Mouse (Mus musculus) MEL (cell line): ENCODE data around the gene Vstm4.

Experiments used
- CTCF ChIP-seq, 3 experiments: IDR thresholded peaks in 2 of 3; conservative IDR thresholded peaks in 1 of 3; 2 replicates each; pipeline ENCODE4 v1.5.1; 2011 to 2012; ENCODE audit warnings: low read length in 3 of 3, low read depth in 2 of 3, mild to moderate bottlenecking in 2 of 3, improper control_type of control experiment in 1 of 3, inconsistent platforms in 1 of 3, mixed read lengths in 1 of 3, moderate library complexity in 1 of 3; ENCODE audit not compliant: control insufficient read depth in 1 of 3, insufficient read depth in 1 of 3, poor library complexity in 1 of 3, severe bottlenecking in 1 of 3
- MAFK ChIP-seq: IDR thresholded peaks from 2 replicates; pipeline ENCODE4 v1.6.1; 2011; ENCODE audit warnings: low read depth, mild to moderate bottlenecking, low read length, improper control_type of control experiment, borderline replicate concordance

DNA sequence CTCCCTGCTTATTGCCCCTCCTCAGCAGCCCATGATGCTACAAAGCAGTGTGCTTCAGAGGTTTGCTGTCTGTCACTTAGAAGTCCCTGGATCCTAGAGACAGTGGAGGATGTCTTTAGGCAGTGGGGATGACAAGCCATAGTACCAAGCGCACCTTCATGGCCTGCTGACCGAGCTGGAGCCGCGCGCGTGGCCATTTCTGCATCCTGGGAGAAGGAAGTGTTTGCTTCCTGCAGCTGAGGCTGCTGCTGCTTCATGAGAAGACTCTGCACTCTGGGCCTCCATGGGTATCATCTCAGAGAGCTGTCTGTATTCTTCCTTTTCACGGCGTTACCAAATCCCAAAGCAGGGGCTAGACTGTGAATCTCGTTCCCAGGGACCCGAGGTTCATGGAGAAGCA is 1.8 kb downstream of the Vstm4 start:
- no peak for TF ChIP-seq CTCF (IDR thresholded peaks at IDR 0.05 in 2 of 3, conservative IDR thresholded peaks at IDR 0.05 in 1 of 3; ENCODE audit: control insufficient read depth in 1 of 3, insufficient read depth in 1 of 3, low read depth in 2 of 3, low read length in 3 of 3, poor library complexity in 1 of 3, severe bottlenecking in 1 of 3)
- TF ChIP-seq MAFK, result no peak
